Mouse (Mus musculus) erythroblast, adult 5-6 weeks (primary cell): ENCODE results near the gene Atp2a1. TPM values are rescaled to one million over a fixed set of nuclear protein-coding genes. Genes with fewer than 3 reads are reported as not detected.
"Not testable (repeated sequence)": the region's sequence is repeated elsewhere in the genome, so short reads cannot be mapped to it uniquely, and the experiment has no call there.

Source experiments
- ATAC-seq: replicated peaks from 2 replicates; pipeline ENCODE4 v1.8.0; 2016; ENCODE audit warnings: moderate number of reproducible peaks, mild to moderate bottlenecking, moderate TSS enrichment, inconsistent platforms; ENCODE audit not compliant: poor library complexity, low FRiP score, severe bottlenecking
- total RNA-seq, 2 experiments: library from RNA; stranded (forward) in 1 of 2; stranded (reverse) in 1 of 2; fragments of 150-400 nt in 1 of 2; fragments of 200-764, 138-1000 nt in 1 of 2; gene quantifications; 2 replicates each; pipeline versions ENCODE4 v1.2.3 to v1.2.4; 2015 to 2017; ENCODE audit warnings: low replicate concordance in 2 of 2

The Atp2a1 gene
- total RNA-seq, 2 experiments from 2014 or later: not detected

GRCm38 (mm10) chr7:126424161-126424560, 38.7 kb downstream of the Atp2a1 start:
- ATAC-seq: no peak

GRCm38 (mm10) chr7:126421756-126422155, 41.2 kb downstream of the Atp2a1 start:
- ATAC-seq: no peak

- ATAC-seq: no peak
These were observed 44.4 kb downstream of the Atp2a1 start for GRCm38 (mm10) chr7:126418496-126418895.

- ATAC-seq: no peak
These were observed 45.3 kb downstream of the Atp2a1 start for GRCm38 (mm10) chr7:126417606-126418005.

DNA sequence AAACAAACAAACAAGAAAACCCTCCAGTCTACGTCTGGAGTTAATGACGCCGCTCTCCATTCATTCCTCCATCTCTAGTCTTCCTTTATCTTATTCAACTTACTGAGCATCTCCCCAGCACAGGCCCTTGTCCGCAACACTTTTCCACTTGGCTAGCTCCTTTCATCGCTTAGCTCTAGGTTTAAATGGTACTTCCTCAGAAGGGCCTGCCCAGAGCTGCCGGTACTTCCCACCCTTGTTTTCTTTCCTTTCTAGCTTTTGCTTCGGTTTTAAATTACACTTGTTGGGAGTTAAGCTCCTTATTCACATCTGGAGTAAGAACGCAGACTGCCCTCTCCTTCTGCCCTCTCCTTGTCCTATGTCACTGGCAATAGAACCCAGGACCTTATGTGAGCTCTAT, 45.9 kb downstream of the Atp2a1 start:
- ATAC-seq: no peak

DNA sequence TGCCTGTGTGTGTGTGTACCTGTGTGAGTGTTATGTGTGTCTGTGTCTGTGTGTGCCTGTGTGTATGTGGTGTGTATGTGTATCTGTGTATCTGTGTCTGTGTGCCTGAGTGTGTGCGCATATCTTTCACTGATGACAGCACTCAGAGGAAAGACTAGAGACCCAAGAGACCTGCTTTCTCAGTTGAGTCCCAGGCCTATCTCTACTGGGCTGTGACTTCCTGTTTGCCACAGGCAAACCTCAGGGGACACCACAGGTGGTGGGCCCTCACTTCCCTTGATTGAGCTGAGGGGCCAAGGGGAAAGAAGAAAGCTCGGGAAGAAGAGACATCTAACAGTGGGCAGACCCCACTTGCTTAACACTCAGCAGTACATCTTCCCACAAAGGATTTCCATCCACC, 46.3 kb downstream of the Atp2a1 start:
- no peak for ATAC-seq

- ATAC-seq: no peak
These were observed 48.2 kb downstream of the Atp2a1 start, which contains the start of gene Cd19 for GRCm38 (mm10) chr7:126414725-126415124. Gene Cd19 (minus strand): TSS chr7:126414889.

- ATAC-seq: no peak
These were observed 51.8 kb downstream of the Atp2a1 start for GRCm38 (mm10) chr7:126411061-126411460.

- ATAC-seq: no peak
These were observed 54.2 kb downstream of the Atp2a1 start for GRCm38 (mm10) chr7:126408686-126409085.

- ATAC-seq: not testable (repeated sequence)
These were observed 60.4 kb downstream of the Atp2a1 start for GRCm38 (mm10) chr7:126402518-126402917.

- peak; percentile 38; the same call in 1 of the 2 replicates for ATAC-seq
These were observed 63.4 kb downstream of the Atp2a1 start for GRCm38 (mm10) chr7:126399548-126399947.

GRCm38 (mm10) chr7:126397822-126398221, 65.1 kb downstream of the Atp2a1 start:
- ATAC-seq: no peak

- ATAC-seq: no peak
These were observed 65.7 kb downstream of the Atp2a1 start for GRCm38 (mm10) chr7:126397221-126397620.

DNA sequence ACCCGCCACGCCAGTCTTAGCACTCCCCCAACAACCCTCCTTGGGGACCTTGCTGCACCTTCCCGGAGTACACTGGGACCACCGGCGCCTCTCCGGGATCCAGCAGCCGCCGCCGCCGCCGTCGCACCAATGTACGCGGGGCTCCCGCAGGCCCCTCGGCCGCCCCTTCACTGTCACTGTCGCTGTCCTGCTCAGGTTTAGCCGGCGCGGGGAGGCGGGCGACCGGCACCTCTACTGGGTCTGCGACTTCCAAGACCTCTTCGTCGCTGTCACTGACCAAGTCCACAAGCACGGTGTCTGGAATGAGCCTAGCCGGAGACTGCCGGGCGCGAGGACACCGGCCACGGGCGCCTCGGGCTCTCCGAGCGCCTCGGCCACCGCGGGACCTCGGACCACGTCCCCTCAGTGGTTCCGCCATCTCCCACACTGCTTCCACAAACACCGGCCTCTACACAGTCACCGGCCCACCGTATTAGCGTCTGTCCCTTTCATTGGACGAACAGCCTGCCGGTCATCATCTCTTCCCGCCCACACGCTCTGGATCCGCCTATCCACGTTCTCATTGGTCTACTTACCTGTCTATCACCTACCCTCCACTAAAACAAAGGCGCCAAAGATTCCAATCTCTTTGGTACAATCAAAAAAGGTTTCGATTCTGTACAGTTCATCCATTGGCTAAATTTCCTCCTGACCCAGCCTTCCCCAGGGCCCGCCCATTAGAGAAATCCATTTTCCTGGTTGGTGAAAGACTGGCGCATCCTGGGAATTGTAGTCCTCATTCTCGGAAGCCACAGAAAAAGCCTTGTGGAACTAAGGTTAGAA, 66.4 kb downstream of the Atp2a1 start, which contains the start of gene Nfatc2ip:
Gene Nfatc2ip (minus strand): TSS at position 440 of the 822 bp plus-strand sequence.
- ATAC-seq: peak; percentile 98

Other genes starting within 250 kb of the Atp2a1 start
- 0.77 and 1.0 TPM in 2 replicates for gene Sbk1, start 190.5 kb downstream of the Atp2a1 start, total RNA-seq (2015; ENCODE audit: low replicate concordance)
- 0.56 and 0.77 TPM in 2 replicates for gene Sbk1, start 190.5 kb downstream of the Atp2a1 start, total RNA-seq (2017; ENCODE audit: low replicate concordance)
- 1.9 and 2.3 TPM in 2 replicates for gene Lat, start 93.5 kb downstream of the Atp2a1 start, total RNA-seq (2015; ENCODE audit: low replicate concordance)
- 0.94 and 11.8 TPM in 2 replicates for gene Lat, start 93.5 kb downstream of the Atp2a1 start, total RNA-seq (2017; ENCODE audit: low replicate concordance)
- 1.5 and 7.5 TPM in 2 replicates for gene Spns1, start 85.7 kb downstream of the Atp2a1 start, total RNA-seq (2015; ENCODE audit: low replicate concordance)
- 1.7 and 2.5 TPM in 2 replicates for gene Spns1, start 85.7 kb downstream of the Atp2a1 start, total RNA-seq (2017; ENCODE audit: low replicate concordance)
- 5.6 and 6.3 TPM in 2 replicates for gene Nfatc2ip, start 66.4 kb downstream of the Atp2a1 start, total RNA-seq (2015; ENCODE audit: low replicate concordance)
- 9.8 and 17.8 TPM in 2 replicates for gene Nfatc2ip, start 66.4 kb downstream of the Atp2a1 start, total RNA-seq (2017; ENCODE audit: low replicate concordance)
- not detected in 2 replicates for gene Cd19, start 48.2 kb downstream of the Atp2a1 start, total RNA-seq (2015; ENCODE audit: low replicate concordance)
- gene Cd19, start 48.2 kb downstream of the Atp2a1 start, total RNA-seq (2017; ENCODE audit: low replicate concordance): 0.28 TPM in 1 of 2 replicates, not detected in the other
- gene Rabep2, start 34.3 kb downstream of the Atp2a1 start, total RNA-seq (2015; ENCODE audit: low replicate concordance): 2.3 and 2.9 TPM in 2 replicates
- gene Rabep2, start 34.3 kb downstream of the Atp2a1 start, total RNA-seq (2017; ENCODE audit: low replicate concordance): 2.0 and 4.3 TPM in 2 replicates
- gene Sh2b1, start 12.3 kb upstream of the Atp2a1 start, total RNA-seq (2015; ENCODE audit: low replicate concordance): 4.0 and 7.7 TPM in 2 replicates
- gene Sh2b1, start 12.3 kb upstream of the Atp2a1 start, total RNA-seq (2017; ENCODE audit: low replicate concordance): 6.6 and 19.6 TPM in 2 replicates
- 11.3 and 12.5 TPM in 2 replicates for gene Tufm, start 24.3 kb upstream of the Atp2a1 start, total RNA-seq (2015; ENCODE audit: low replicate concordance)
- gene Tufm, start 24.3 kb upstream of the Atp2a1 start, total RNA-seq (2017; ENCODE audit: low replicate concordance): 7.3 and 8.2 TPM in 2 replicates
- gene Atxn2l, start 40.3 kb upstream of the Atp2a1 start, total RNA-seq (2015; ENCODE audit: low replicate concordance): 35.2 and 47.2 TPM in 2 replicates
- gene Atxn2l, start 40.3 kb upstream of the Atp2a1 start, total RNA-seq (2017; ENCODE audit: low replicate concordance): 28.8 and 35.0 TPM in 2 replicates
- gene Eif3c, start 103.3 kb upstream of the Atp2a1 start, total RNA-seq (2015; ENCODE audit: low replicate concordance): 44.2 and 57.9 TPM in 2 replicates
- 79.4 and 87.0 TPM in 2 replicates for gene Eif3c, start 103.3 kb upstream of the Atp2a1 start, total RNA-seq (2017; ENCODE audit: low replicate concordance)
- gene Apobr, start 121.8 kb upstream of the Atp2a1 start, total RNA-seq (2015; ENCODE audit: low replicate concordance): 4.8 and 9.8 TPM in 2 replicates
- 9.3 and 9.5 TPM in 2 replicates for gene Apobr, start 121.8 kb upstream of the Atp2a1 start, total RNA-seq (2017; ENCODE audit: low replicate concordance)
- 4.4 and 30.9 TPM in 2 replicates for gene Cln3, start 122.7 kb upstream of the Atp2a1 start, total RNA-seq (2015; ENCODE audit: low replicate concordance)
- gene Cln3, start 122.7 kb upstream of the Atp2a1 start, total RNA-seq (2017; ENCODE audit: low replicate concordance): 9.1 and 9.9 TPM in 2 replicates
- gene Il27, start 131.8 kb upstream of the Atp2a1 start, total RNA-seq (2015; ENCODE audit: low replicate concordance): not detected in 2 replicates
- not detected in 2 replicates for gene Il27, start 131.8 kb upstream of the Atp2a1 start, total RNA-seq (2017; ENCODE audit: low replicate concordance)
- 10.4 and 11.9 TPM in 2 replicates for gene Nupr1, start 167.8 kb upstream of the Atp2a1 start, total RNA-seq (2015; ENCODE audit: low replicate concordance)
- 5.9 and 9.0 TPM in 2 replicates for gene Nupr1, start 167.8 kb upstream of the Atp2a1 start, total RNA-seq (2017; ENCODE audit: low replicate concordance)
- 33.6 and 37.9 TPM in 2 replicates for gene Sgf29, start 186.2 kb upstream of the Atp2a1 start, total RNA-seq (2015; ENCODE audit: low replicate concordance)
- 6.8 and 17.6 TPM in 2 replicates for gene Sgf29, start 186.2 kb upstream of the Atp2a1 start, total RNA-seq (2017; ENCODE audit: low replicate concordance)
- not detected in 2 replicates for gene Sult1a1, start 213.3 kb upstream of the Atp2a1 start, total RNA-seq (2015; ENCODE audit: low replicate concordance)
- 3.6 and 6.0 TPM in 2 replicates for gene Sult1a1, start 213.3 kb upstream of the Atp2a1 start, total RNA-seq (2017; ENCODE audit: low replicate concordance)
- 4.8 and 13.4 TPM in 2 replicates for gene Bola2, start 232.3 kb upstream of the Atp2a1 start, total RNA-seq (2015; ENCODE audit: low replicate concordance)
- 11.6 and 27.2 TPM in 2 replicates for gene Bola2, start 232.3 kb upstream of the Atp2a1 start, total RNA-seq (2017; ENCODE audit: low replicate concordance)
- 0.19 and 1.9 TPM in 2 replicates for gene Slx1b, start 232.7 kb upstream of the Atp2a1 start, total RNA-seq (2015; ENCODE audit: low replicate concordance)
- 0.42 and 1.4 TPM in 2 replicates for gene Slx1b, start 232.7 kb upstream of the Atp2a1 start, total RNA-seq (2017; ENCODE audit: low replicate concordance)
- 127 and 157 TPM in 2 replicates for gene Coro1a, start 244.7 kb upstream of the Atp2a1 start, total RNA-seq (2015; ENCODE audit: low replicate concordance)
- gene Coro1a, start 244.7 kb upstream of the Atp2a1 start, total RNA-seq (2017; ENCODE audit: low replicate concordance): 132 and 182 TPM in 2 replicates